In genomic region chr9:48898551-48898950, GRCm38 (mm10) we compare ENCODE assay signal across 11 mouse cellular contexts. TPM values are rescaled to one million over a fixed set of nuclear protein-coding genes. Genes with fewer than 3 reads are reported as not detected.
A peak's percentile ranks its signal among the peaks of the same experiment; 100 is the strongest.
DNase-seq lines count a peak whose midpoint lies in the region; ATAC-seq lines count a peak whose summit lies in the region.
"Had no signal": no experiment of that assay in that cellular context is flagged by ENCODE, and none has a peak within 500 bp of the region (broad histone marks: within the 10 kb centered on the region; RNA-seq: fewer than 3 reads in every experiment).

No protein-coding gene starts in this region.

- peaks cover 2% of the 10 kb centered on the region for H3K27me3 ChIP-seq in hindbrain, embryonic 11.5 days (ENCODE audit: control insufficient read depth, insufficient read depth, low read length)
- no peaks in the 10 kb centered on the region for H3K27me3 ChIP-seq in hindbrain, embryonic 16.5 days (replicated peaks; ENCODE audit: control insufficient read depth, insufficient read depth, low read length)
- peaks cover 40% of the 10 kb centered on the region for H3K27me3 ChIP-seq in limb, embryonic 10.5 days (ENCODE audit: low read depth, poor library complexity, severe bottlenecking)

- H3K36me3 ChIP-seq in hindbrain, embryonic 11.5 days (ENCODE audit: control insufficient read depth, insufficient read depth, low read length), result no peaks in the 10 kb centered on the region
- no peaks in the 10 kb centered on the region for H3K36me3 ChIP-seq in hindbrain, embryonic 16.5 days (ENCODE audit: control insufficient read depth, insufficient read depth, low read length)
- no peaks in the 10 kb centered on the region for H3K36me3 ChIP-seq in limb, embryonic 10.5 days
- H3K36me3 ChIP-seq: limb, embryonic 12.5 days; neural tube, embryonic 12.5 days had no signal

- intact Hi-C loops in left cerebral cortex, postnatal 10 days (cut with DNase I), result no loop called here

- no peak overlapping the region for H3K4me3 ChIP-seq in hindbrain, embryonic 11.5 days (ENCODE audit: low read depth, low read length)
- H3K4me3 ChIP-seq in hindbrain, embryonic 16.5 days (ENCODE audit: low read length), result no peak overlapping the region
- H3K4me3 ChIP-seq in limb, embryonic 10.5 days, result no peak overlapping the region
- H3K4me3 ChIP-seq: limb, embryonic 12.5 days; neural tube, embryonic 12.5 days had no signal

- 34% methylated on average over 8 of the region's 8 CpGs for WGBS in hindbrain, embryonic 11.5 days
- WGBS in hindbrain, embryonic 16.5 days, result 39% methylated on average over 7 of the region's 8 CpGs
- 35% methylated on average over 8 of the region's 8 CpGs for WGBS in limb, embryonic 10.5 days

- H3K9me3 ChIP-seq in hindbrain, embryonic 11.5 days (ENCODE audit: control insufficient read depth, low read length), result no peaks in the 10 kb centered on the region
- H3K9me3 ChIP-seq in hindbrain, embryonic 16.5 days (ENCODE audit: control insufficient read depth, low read length), result no peaks in the 10 kb centered on the region
- H3K9me3 ChIP-seq in limb, embryonic 10.5 days (replicated peaks), result no peaks in the 10 kb centered on the region
- H3K9me3 ChIP-seq: limb, embryonic 12.5 days; neural tube, embryonic 12.5 days had no signal

- peak; percentile 64 for DNase-seq in hindbrain, embryonic 11.5 days (ENCODE audit: low spot score)
- DNase-seq in A20 (ENCODE audit: low read depth, low spot score), result peak; percentile 15
- DNase-seq in ZHBTc4 (ENCODE audit: low read depth, low spot score), result peak; percentile 80
- DNase-seq in limb, embryonic 10.5 days (ENCODE audit: low spot score), result peak; percentile 76
- DNase-seq in left cerebral cortex, postnatal 10 days (ENCODE audit: extremely low spot score in 1 of 2, low spot score in 2 of 2), result no peak
- no peak for DNase-seq in spleen, postnatal 14 days (ENCODE audit: low spot score in 2 of 2)
- no peak for DNase-seq in layer of hippocampus, adult 18-20 months (ENCODE audit: low spot score in 2 of 2)

- H3K27ac ChIP-seq in hindbrain, embryonic 11.5 days (ENCODE audit: low read depth, low read length), result no peak overlapping the region
- H3K27ac ChIP-seq in hindbrain, embryonic 16.5 days (ENCODE audit: low read depth, low read length), result no peak overlapping the region
- no peak overlapping the region for H3K27ac ChIP-seq in limb, embryonic 10.5 days
- H3K27ac ChIP-seq: limb, embryonic 12.5 days; neural tube, embryonic 12.5 days had no signal

- H3K4me2 ChIP-seq in hindbrain, embryonic 11.5 days (replicated peaks; ENCODE audit: low read depth, low read length), result no peak overlapping the region
- H3K4me2 ChIP-seq in hindbrain, embryonic 16.5 days (ENCODE audit: low read length), result no peak overlapping the region
- H3K4me2 ChIP-seq: limb, embryonic 12.5 days; neural tube, embryonic 12.5 days had no signal

- no peak for ATAC-seq in hindbrain, embryonic 11.5 days (ENCODE audit: low FRiP score)
- no peak for ATAC-seq in hindbrain, embryonic 16.5 days
- ATAC-seq: activated CD4-positive, CD25-positive, alpha-beta regulatory T cell, adult 4 months had no signal

- no peak overlapping the region for H3K9ac ChIP-seq in hindbrain, embryonic 11.5 days (ENCODE audit: low read depth, low read length)
- H3K9ac ChIP-seq in hindbrain, embryonic 16.5 days (ENCODE audit: low read depth, low read length), result no peak overlapping the region
- H3K9ac ChIP-seq: limb, embryonic 12.5 days; neural tube, embryonic 12.5 days had no signal

- peaks cover 5% of the 10 kb centered on the region; the same call in 1 of the 2 replicates for H3K4me1 ChIP-seq in hindbrain, embryonic 11.5 days (replicated peaks; ENCODE audit: control insufficient read depth, insufficient read depth, low read length)
- H3K4me1 ChIP-seq in hindbrain, embryonic 16.5 days (ENCODE audit: control insufficient read depth, insufficient read depth, low read depth, low read length), result peaks cover 7% of the 10 kb centered on the region
- peaks cover 13% of the 10 kb centered on the region for H3K4me1 ChIP-seq in limb, embryonic 10.5 days

RNA-seq across cellular contexts. Expression of gene Htr3a, which starts 12.3 kb away (rescaled TPM):
- 1.6 and 1.8 TPM in 2 replicates for polyA plus RNA-seq in hindbrain, embryonic 11.5 days (2014; fragmentation: Nextera tagmentation; extraction: Ambion mirVana)
- 1.5 and 1.7 TPM in 2 replicates for polyA plus RNA-seq in hindbrain, embryonic 16.5 days (2015; fragmentation: Nextera tagmentation; extraction: Ambion mirVana)
- 0.30 and 0.34 TPM in 2 replicates for polyA plus RNA-seq in limb, embryonic 10.5 days (2016; fragmentation: Nextera tagmentation; extraction: Ambion mirVana)
- 1 to 10 TPM; 3.5 to 4.1 TPM for total RNA-seq in left cerebral cortex, postnatal 10 days (2021)
- 10 to 100 TPM; 14.5 to 15.9 TPM for total RNA-seq in layer of hippocampus, adult 18-20 months (2021)
- polyA plus RNA-seq: activated CD4-positive, CD25-positive, alpha-beta regulatory T cell, adult 4 months had no signal

Comparison
In these comparisons a context has a peak if more than half of its experiments do, and no peak if none do; other contexts are left out.
1. DNase-seq: peak in hindbrain, embryonic 11.5 days (single experiment), A20 (single experiment), ZHBTc4 (single experiment) and limb, embryonic 10.5 days (single experiment); none in left cerebral cortex, postnatal 10 days (0 of 2), spleen, postnatal 14 days (0 of 2) and layer of hippocampus, adult 18-20 months (0 of 2).